Mouse (Mus musculus) liver, embryonic 13.5 days (tissue): ENCODE results near the gene Hirip3. TPM values are rescaled to one million over a fixed set of nuclear protein-coding genes. Genes with fewer than 3 reads are reported as not detected.

Experiments used
- ATAC-seq: fragments of 200-750 bp; cut with Nextera tagmentation; 2 replicates; pipeline ENCODE4 v1.8.0; 2017; ENCODE audit warnings: low read depth, mild to moderate bottlenecking, moderate number of reproducible peaks, moderate library complexity
- DNase-seq: peaks from one replicate; pipeline ENCODE4 v3.0.0; 2022
- H3K27ac ChIP-seq: fragments of 300-500 bp; sonication (generic); 2 replicates; pipeline ENCODE4 v1.5.1; 2015; ENCODE audit warnings: moderate library complexity, mild to moderate bottlenecking, inconsistent platforms
- H3K27me3 ChIP-seq: fragments of 300-500 bp; sonication (generic); 2 replicates; pipeline ENCODE4 v1.6.1; 2015; ENCODE audit warnings: mild to moderate bottlenecking, inconsistent platforms
- H3K36me3 ChIP-seq: fragments of 300-500 bp; sonication (generic); 2 replicates; pipeline ENCODE4 v1.6.1; 2015; ENCODE audit warnings: mild to moderate bottlenecking, inconsistent platforms
- H3K4me1 ChIP-seq: fragments of 300-500 bp; sonication (generic); replicated peaks from 2 replicates; pipeline ENCODE4 v1.6.1; 2015; ENCODE audit warnings: inconsistent platforms
- H3K4me2 ChIP-seq: fragments of 300-500 bp; sonication (generic); 2 replicates; pipeline ENCODE4 v1.6.1; 2015; ENCODE audit warnings: inconsistent platforms, mild to moderate bottlenecking, moderate library complexity
- H3K4me3 ChIP-seq: fragments of 300-500 bp; sonication (generic); replicated peaks from 2 replicates; pipeline ENCODE4 v1.5.1; 2015; ENCODE audit warnings: mild to moderate bottlenecking, inconsistent platforms
- H3K9ac ChIP-seq: fragments of 300-500 bp; sonication (generic); 2 replicates; pipeline ENCODE4 v1.6.1; 2015; ENCODE audit warnings: mild to moderate bottlenecking, inconsistent platforms
- H3K9me3 ChIP-seq: fragments of 300-500 bp; sonication (generic); replicated peaks from 2 replicates; pipeline ENCODE4 v1.6.1; 2016; ENCODE audit warnings: inconsistent platforms
- WGBS: fragments of 180-500 bp; shearing (Covaris S2); methylation state at CpG from one replicate; pipeline ENCODE4 v1.1.7; 2015; ENCODE audit not compliant: insufficient replicate concordance; 5-methylcytosine and 5-hydroxymethylcytosine counted together
- polyA plus RNA-seq: library from polyadenylated mRNA; unstranded; fragments of >200 nt; fragmentation: Nextera tagmentation; extraction: Ambion mirVana; gene quantifications from 2 replicates; pipeline ENCODE4 v1.2.1, GENCODE M21; 2015

Hirip3 gene
- polyA plus RNA-seq, 1 experiment from 2014 or later: 17.8 TPM

GRCm38 (mm10) chr7:126831539-126831938 is 30.2 kb upstream of the Hirip3 start, which contains the start of gene 4930451I11Rik:
Gene 4930451I11Rik (minus strand): TSS chr7:126831639.
- peak within 1 kb of the TSS; percentile 55 for H3K4me2 ChIP-seq
- H3K4me3 ChIP-seq: peak within 1 kb of the TSS; percentile 37
- H3K27ac ChIP-seq: no peak within 1 kb of the TSS
- no peaks in the 10 kb centered on the region for H3K9me3 ChIP-seq
- no peak for DNase-seq
- H3K36me3 ChIP-seq: no peaks in the 10 kb centered on the region
- H3K9ac ChIP-seq: no peak within 1 kb of the TSS
- ATAC-seq: peak; percentile 14; the same call in 1 of the 2 replicates
- H3K27me3 ChIP-seq: peaks cover 38% of the 10 kb centered on the region
- H3K4me1 ChIP-seq: peaks cover 4% of the 10 kb centered on the region; the same call in 1 of the 2 replicates
- 53% methylated on average over 5 of the region's 5 CpGs for WGBS

GRCm38 (mm10) chr7:126832036-126832598 is 29.7 kb upstream of the Hirip3 start:
- peak overlapping the region; percentile 37 for H3K4me3 ChIP-seq
- no peak overlapping the region for H3K9ac ChIP-seq
- ATAC-seq (peak; percentile 80), DNase-seq (peak; percentile 65)
- 2% methylated on average over 21 of the region's 21 CpGs for WGBS
- no peak overlapping the region for H3K27ac ChIP-seq
- no peaks in the 10 kb centered on the region for H3K9me3 ChIP-seq
- peaks cover 4% of the 10 kb centered on the region; the same call in 1 of the 2 replicates for H3K4me1 ChIP-seq
- H3K27me3 ChIP-seq: peaks cover 37% of the 10 kb centered on the region
- peak overlapping the region; percentile 55 for H3K4me2 ChIP-seq
- no peaks in the 10 kb centered on the region for H3K36me3 ChIP-seq

DNA sequence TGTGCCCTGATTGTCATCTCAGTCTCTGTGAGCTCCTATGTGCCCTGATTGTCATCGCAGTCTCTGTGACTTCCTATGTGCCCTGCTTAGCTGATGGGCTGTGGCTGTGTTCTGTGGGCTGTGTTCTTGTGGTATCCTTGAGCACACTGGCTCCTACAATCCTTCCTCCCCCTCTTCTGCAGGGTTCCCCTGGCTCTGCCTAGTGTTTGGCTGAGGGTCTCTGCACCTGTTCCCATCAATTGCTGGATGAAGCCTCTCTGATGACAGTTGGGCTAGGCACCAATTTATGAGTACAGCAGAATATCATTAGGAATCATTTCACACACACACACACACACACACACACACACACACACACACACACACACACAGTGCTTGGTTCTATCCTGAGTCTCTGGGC is 28.5 kb upstream of the Hirip3 start:
- H3K9me3 ChIP-seq: no peaks in the 10 kb centered on the region
- 59% methylated on average over 1 of the region's 1 CpGs for WGBS
- no peaks in the 10 kb centered on the region for H3K36me3 ChIP-seq
- DNase-seq: no peak
- peaks cover 4% of the 10 kb centered on the region; the same call in 1 of the 2 replicates for H3K4me1 ChIP-seq
- no peak overlapping the region for H3K4me2 ChIP-seq
- ATAC-seq: no peak
- no peak overlapping the region for H3K4me3 ChIP-seq
- no peak overlapping the region for H3K27ac ChIP-seq
- H3K9ac ChIP-seq: no peak overlapping the region
- peaks cover 28% of the 10 kb centered on the region for H3K27me3 ChIP-seq

GRCm38 (mm10) chr7:126843276-126843675 is 18.5 kb upstream of the Hirip3 start:
- Histone ChIP-seq H3K4me3 (no peak overlapping the region), H3K27ac (no peak overlapping the region), H3K4me2 (no peak overlapping the region), H3K27me3 (peaks cover 45% of the 10 kb centered on the region), H3K9me3 (no peaks in the 10 kb centered on the region), H3K36me3 (no peaks in the 10 kb centered on the region), H3K9ac (no peak overlapping the region), H3K4me1 (peaks cover 9% of the 10 kb centered on the region)
- ATAC-seq: no peak
- 64% methylated on average over 9 of the region's 9 CpGs for WGBS
- DNase-seq: no peak

DNA sequence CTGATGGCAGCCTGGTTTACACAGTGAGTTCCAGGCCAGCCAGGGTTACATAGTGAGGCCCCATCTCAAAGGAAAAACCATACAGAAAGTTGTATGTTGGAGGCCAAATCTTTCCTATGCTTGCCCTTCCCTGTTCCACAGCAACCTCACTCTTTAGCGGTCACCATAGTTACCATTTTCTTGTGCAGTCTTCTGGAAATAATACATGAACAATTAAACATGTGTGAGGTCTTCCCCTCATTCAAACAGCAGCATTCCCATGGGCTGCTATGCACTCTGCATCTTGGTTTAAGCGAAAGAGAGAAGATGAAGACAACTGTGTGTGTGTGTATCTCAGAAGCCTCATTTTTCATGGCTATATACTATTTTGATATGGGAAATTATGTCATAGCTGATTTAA is 16.3 kb upstream of the Hirip3 start:
- Histone ChIP-seq H3K9ac (no peak overlapping the region), H3K4me2 (no peak overlapping the region), H3K27ac (no peak overlapping the region), H3K4me3 (no peak overlapping the region), H3K9me3 (no peaks in the 10 kb centered on the region), H3K4me1 (peaks cover 15% of the 10 kb centered on the region), H3K27me3 (peaks cover 67% of the 10 kb centered on the region), H3K36me3 (no peaks in the 10 kb centered on the region)
- ATAC-seq (no peak), DNase-seq (no peak)
- WGBS: 78% methylated on average over 2 of the region's 2 CpGs

DNA sequence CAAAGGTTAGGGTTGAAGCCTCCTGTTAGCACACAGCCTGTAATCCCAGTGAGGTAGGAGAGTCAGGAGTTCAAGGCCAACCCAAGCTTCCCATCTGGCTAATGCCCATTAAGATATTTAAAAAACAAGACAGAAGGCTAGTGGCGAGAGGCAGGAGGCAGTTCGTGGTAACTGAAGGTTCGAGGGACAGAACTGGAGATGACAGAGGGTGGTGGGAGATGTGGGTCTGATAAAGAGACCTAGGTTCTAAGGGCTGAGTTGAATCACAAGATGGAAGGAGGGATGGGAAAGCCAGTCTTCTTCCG is 14.7 kb upstream of the Hirip3 start, which contains the start of gene Doc2a:
Doc2a (plus strand) TSS at position 301 of the 305 bp plus-strand sequence.
- peak within 1 kb of the TSS; percentile 43; the same call in 1 of the 2 replicates for H3K9ac ChIP-seq
- H3K36me3 ChIP-seq: peaks cover 6% of the 10 kb centered on the region
- peaks cover 74% of the 10 kb centered on the region for H3K27me3 ChIP-seq
- H3K4me2 ChIP-seq: peak within 1 kb of the TSS; percentile 67
- WGBS: 32% methylated on average over 4 of the region's 4 CpGs
- H3K4me1 ChIP-seq: peaks cover 15% of the 10 kb centered on the region
- no peaks in the 10 kb centered on the region for H3K9me3 ChIP-seq
- ATAC-seq: no peak
- DNase-seq: no peak
- H3K27ac ChIP-seq: no peak within 1 kb of the TSS
- H3K4me3 ChIP-seq: peak within 1 kb of the TSS; percentile 53

DNA sequence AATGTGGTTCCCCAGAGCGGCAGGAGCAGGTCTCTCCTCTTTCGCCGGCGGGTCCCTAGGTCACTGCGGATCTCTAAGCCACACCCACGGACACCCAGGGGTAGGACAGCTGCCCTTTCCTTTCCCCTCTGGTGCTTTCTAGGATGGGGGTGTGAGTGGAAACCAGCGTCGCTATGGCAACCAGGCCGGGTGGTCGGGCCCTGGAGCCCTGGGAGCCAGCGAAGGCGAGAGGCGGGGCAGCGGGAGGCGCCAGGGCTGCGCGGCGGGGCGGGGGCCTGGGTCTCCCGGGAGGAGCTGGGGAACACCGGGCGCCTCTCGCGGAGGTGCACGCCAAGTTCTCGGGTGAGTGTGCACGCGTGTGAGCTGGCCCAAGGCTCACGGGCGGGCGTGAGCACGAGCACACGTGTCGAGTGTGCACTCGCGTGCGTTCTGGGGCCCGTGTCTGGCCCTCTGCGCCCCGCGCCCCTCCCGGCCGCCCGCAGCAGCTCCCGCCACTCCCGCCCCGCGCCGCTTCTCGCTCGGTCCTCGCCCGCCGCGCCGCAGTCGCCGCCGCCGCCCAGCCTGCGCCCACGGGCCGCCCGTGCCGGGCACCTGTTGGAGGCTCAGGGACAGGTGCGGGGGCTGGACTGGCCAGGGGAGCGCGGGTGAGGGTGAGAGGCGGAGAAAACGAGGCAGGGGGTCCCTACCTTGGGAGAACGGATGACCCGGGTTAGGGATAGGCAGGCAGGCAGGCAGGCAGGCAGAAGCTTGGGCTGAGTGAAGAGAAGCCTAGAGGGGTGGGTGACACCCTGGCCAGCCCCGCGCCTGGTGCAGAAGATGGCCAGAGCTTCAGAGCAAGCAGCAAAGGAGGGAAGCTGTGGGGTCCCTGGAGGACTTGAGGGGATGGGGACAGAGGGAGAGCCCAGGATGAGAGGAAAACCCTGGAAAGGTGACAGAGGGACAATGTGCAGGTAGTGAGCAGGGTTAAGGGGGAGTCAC is 14.1 kb upstream of the Hirip3 start:
- no peaks in the 10 kb centered on the region for H3K9me3 ChIP-seq
- DNase-seq (no peak), ATAC-seq (no peak)
- H3K9ac ChIP-seq: peak overlapping the region; percentile 43; the same call in 1 of the 2 replicates
- H3K4me1 ChIP-seq: peaks cover 15% of the 10 kb centered on the region
- peak overlapping the region; percentile 53 for H3K4me3 ChIP-seq
- H3K27ac ChIP-seq: no peak overlapping the region
- WGBS: 1% methylated on average over 71 of the region's 74 CpGs
- H3K27me3 ChIP-seq: peaks cover 70% of the 10 kb centered on the region
- peak overlapping the region; percentile 67 for H3K4me2 ChIP-seq
- peaks cover 12% of the 10 kb centered on the region for H3K36me3 ChIP-seq

DNA sequence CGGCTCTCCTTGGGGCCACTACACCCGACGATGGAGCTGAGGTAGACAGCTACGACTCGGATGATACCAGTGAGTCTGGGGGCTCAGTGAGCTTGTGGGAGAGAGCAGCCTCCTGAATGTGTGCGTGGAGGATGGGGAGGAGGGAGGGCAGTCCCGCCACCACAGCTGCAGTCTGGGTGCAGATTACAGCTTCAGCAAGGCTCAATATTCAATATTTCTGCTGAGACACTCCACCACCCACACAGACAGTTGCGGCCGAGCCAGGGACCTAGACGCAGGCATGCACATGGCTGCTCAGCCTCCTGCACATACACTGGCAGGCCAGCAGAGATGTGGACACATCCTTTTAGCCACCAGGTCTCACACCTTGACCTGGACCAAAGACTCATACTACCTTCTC is 13.0 kb upstream of the Hirip3 start:
- no peak for DNase-seq
- no peak for ATAC-seq
- peaks cover 66% of the 10 kb centered on the region for H3K27me3 ChIP-seq
- H3K27ac ChIP-seq: no peak overlapping the region
- H3K4me1 ChIP-seq: peaks cover 15% of the 10 kb centered on the region
- H3K4me2 ChIP-seq: no peak overlapping the region
- peaks cover 23% of the 10 kb centered on the region for H3K36me3 ChIP-seq
- H3K9ac ChIP-seq: no peak overlapping the region
- no peaks in the 10 kb centered on the region for H3K9me3 ChIP-seq
- 23% methylated on average over 10 of the region's 10 CpGs for WGBS
- no peak overlapping the region for H3K4me3 ChIP-seq

GRCm38 (mm10) chr7:126850161-126850560 is 11.6 kb upstream of the Hirip3 start:
- no peak for DNase-seq
- Histone ChIP-seq H3K4me1 (peaks cover 15% of the 10 kb centered on the region), H3K4me2 (no peak overlapping the region), H3K27me3 (peaks cover 59% of the 10 kb centered on the region), H3K27ac (no peak overlapping the region), H3K9me3 (no peaks in the 10 kb centered on the region), H3K4me3 (no peak overlapping the region), H3K36me3 (peaks cover 37% of the 10 kb centered on the region), H3K9ac (no peak overlapping the region)
- no peak for ATAC-seq
- 61% methylated on average over 6 of the region's 6 CpGs for WGBS

- H3K4me3 ChIP-seq: no peak overlapping the region
- no peak overlapping the region for H3K27ac ChIP-seq
- WGBS: 58% methylated on average over 12 of the region's 12 CpGs
- DNase-seq (no peak), ATAC-seq (no peak)
- H3K27me3 ChIP-seq: peaks cover 50% of the 10 kb centered on the region
- H3K9ac ChIP-seq: no peak overlapping the region
- no peaks in the 10 kb centered on the region for H3K9me3 ChIP-seq
- no peak overlapping the region for H3K4me2 ChIP-seq
- H3K36me3 ChIP-seq: peaks cover 47% of the 10 kb centered on the region
- peaks cover 15% of the 10 kb centered on the region for H3K4me1 ChIP-seq
Observed at GRCm38 (mm10) chr7:126851192-126851591, 10.6 kb upstream of the Hirip3 start.

DNA sequence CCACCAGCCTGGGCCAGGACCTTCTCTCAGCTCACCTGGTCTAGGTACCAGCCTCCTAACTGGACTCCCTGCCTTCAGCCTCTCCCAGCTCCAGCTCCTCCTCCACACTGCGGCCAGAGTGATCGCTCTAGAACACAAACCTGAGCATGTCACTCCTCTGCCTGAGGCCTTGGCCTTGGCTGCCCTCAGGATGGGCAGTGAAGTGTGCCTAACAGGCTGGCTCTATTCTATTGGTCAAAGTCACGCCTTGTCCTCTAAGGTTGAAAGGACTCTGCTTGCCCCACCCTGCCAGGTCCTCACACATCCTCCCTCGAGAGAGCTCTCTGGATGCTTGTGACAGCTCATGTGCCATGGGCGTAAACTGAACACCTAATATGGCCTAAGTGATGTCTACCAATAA is 8.3 kb upstream of the Hirip3 start:
- Histone ChIP-seq H3K27ac (no peak overlapping the region), H3K9ac (no peak overlapping the region), H3K27me3 (peaks cover 28% of the 10 kb centered on the region), H3K9me3 (no peaks in the 10 kb centered on the region), H3K36me3 (peaks cover 70% of the 10 kb centered on the region), H3K4me1 (peaks cover 4% of the 10 kb centered on the region; the same call in 1 of the 2 replicates), H3K4me2 (no peak overlapping the region), H3K4me3 (no peak overlapping the region)
- WGBS: 76% methylated on average over 5 of the region's 5 CpGs
- ATAC-seq: no peak
- DNase-seq: no peak
